Mouse (Mus musculus): ENCODE data around the gene Lypd6b. TPM values are rescaled to one million over a fixed set of nuclear protein-coding genes. Genes with fewer than 3 reads are reported as not detected.

Gene Lypd6b
- 0.37 and 1.7 TPM in 2 replicates for polyA plus RNA-seq (2012; rRNA removed; ENCODE audit: low replicate concordance)

GRCm38 (mm10) chr2:49787376-49788050 is at the start of gene Lypd6b:
Lypd6b (plus strand) TSS chr2:49787688.

Other genes with a start within 250 kb of the Lypd6b start
- gene Kif5c, start 168.4 kb upstream of the Lypd6b start, polyA plus RNA-seq (2012; rRNA removed; ENCODE audit: low replicate concordance), result 0.33 and 6.6 TPM in 2 replicates